In the genomic region with DNA sequence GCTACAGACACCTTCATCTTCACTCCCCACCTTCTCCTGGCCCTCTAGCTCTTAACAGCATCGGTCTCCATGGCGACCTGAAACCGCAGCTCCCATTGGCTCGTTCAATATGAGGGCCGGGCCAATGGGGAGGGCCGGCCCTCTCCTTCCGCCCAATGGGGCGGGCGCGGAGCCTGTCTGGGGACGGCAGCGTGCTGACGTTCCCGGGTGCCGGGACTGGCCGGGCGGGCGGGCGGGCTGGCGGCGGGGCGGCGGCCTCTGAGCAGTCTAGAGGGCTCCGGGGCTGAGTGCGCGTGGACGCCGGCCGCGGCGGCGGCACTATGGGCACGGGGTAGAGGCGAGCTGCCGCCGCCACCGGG, we compare ENCODE assay signal across 8 mouse cellular contexts. TPM values are rescaled to one million over a fixed set of nuclear protein-coding genes. Genes with fewer than 3 reads are reported as not detected.
DNase-seq lines count a peak whose midpoint lies in the region; ATAC-seq and TF ChIP-seq lines count a peak whose summit lies in the region.

TSS of gene Ccdc148 (minus strand) at position 79 of the 359 bp plus-strand sequence.
TSS of gene Pkp4 (plus strand) at position 246 of the 359 bp plus-strand sequence.

- H3K4me1 ChIP-seq in hindbrain, embryonic 16.5 days (ENCODE audit: control insufficient read depth, insufficient read depth, low read depth, low read length): peaks cover 15% of the 10 kb centered on the region

- peak within 1 kb of the TSS; percentile 95 for H3K4me3 ChIP-seq in gastrocnemius, adult 2 months
- peak within 1 kb of the TSS; percentile 99 for H3K4me3 ChIP-seq in hindbrain, embryonic 16.5 days (ENCODE audit: low read length)

- peak within 1 kb of the TSS; percentile 93 for H3K9ac ChIP-seq in hindbrain, embryonic 16.5 days (ENCODE audit: low read depth, low read length)

- peak; percentile 99 for ATAC-seq in hindbrain, embryonic 16.5 days

- intact Hi-C loops in gastrocnemius, adult 2 months (cut with DNase I): loop anchor here (2.0 to 5.0 kb wide), 2 partner anchors 277 to 458 kb away; no protein-coding TSS in a partner anchor

- TF ChIP-seq CTCF in gastrocnemius, adult 2 months (IDR thresholded peaks at IDR 0.05): no peak

- DNase-seq in ZHBTc4 (ENCODE audit: low read depth, low spot score): peak; percentile 98
- DNase-seq in cerebellum, postnatal 36 days: peak; percentile 86 to 92
- DNase-seq in gastrocnemius, adult 2 months: peak; percentile 96
- peak; percentile 92 for DNase-seq in left cerebral cortex, adult 11 months (ENCODE audit: low spot score)
- DNase-seq in lung, postnatal 36 days: peak; percentile 97
- peak; percentile 96 for DNase-seq in retina, embryonic 14.5 days (ENCODE audit: low spot score)
- DNase-seq in thymus, postnatal 36 days: peak; percentile 88 to 94

- WGBS in hindbrain, embryonic 16.5 days: under 1% methylated on average over 27 of the region's 37 CpGs

- H3K27me3 ChIP-seq in hindbrain, embryonic 16.5 days (replicated peaks; ENCODE audit: control insufficient read depth, insufficient read depth, low read length): no peaks in the 10 kb centered on the region

- H3K9me3 ChIP-seq in hindbrain, embryonic 16.5 days (ENCODE audit: control insufficient read depth, low read length): peaks cover 3% of the 10 kb centered on the region; the same call in 1 of the 2 replicates

- H3K4me2 ChIP-seq in hindbrain, embryonic 16.5 days (ENCODE audit: low read length): peak within 1 kb of the TSS; percentile 88

- peak within 1 kb of the TSS; percentile 87 for H3K27ac ChIP-seq in gastrocnemius, adult 2 months
- H3K27ac ChIP-seq in hindbrain, embryonic 16.5 days (ENCODE audit: low read depth, low read length): peak within 1 kb of the TSS; percentile 90

- H3K36me3 ChIP-seq in hindbrain, embryonic 16.5 days (ENCODE audit: control insufficient read depth, insufficient read depth, low read length): no peaks in the 10 kb centered on the region

RNA-seq across cellular contexts. Expression of gene Ccdc148, which starts in this region (rescaled TPM):
- total RNA-seq in gastrocnemius, adult 2 months (2021): under 1 TPM in 1 of 2 experiments, not detected in 1; 0.17 TPM
- polyA plus RNA-seq in hindbrain, embryonic 16.5 days (2015; fragmentation: Nextera tagmentation; extraction: Ambion mirVana): 5.8 and 7.1 TPM in 2 replicates

RNA-seq across cellular contexts. Expression of gene Pkp4, which starts in this region (rescaled TPM):
- 10 to 100 TPM; 24.9 to 34.0 TPM for total RNA-seq in gastrocnemius, adult 2 months (2021)
- polyA plus RNA-seq in hindbrain, embryonic 16.5 days (2015; fragmentation: Nextera tagmentation; extraction: Ambion mirVana): 26.1 and 29.2 TPM in 2 replicates

Comparison
In these comparisons a context has a peak if more than half of its experiments do, and no peak if none do; other contexts are left out.
1. Peak in every context shown above with its lines: DNase-seq, ATAC-seq, H3K4me3 ChIP-seq and H3K27ac ChIP-seq.